Mouse (Mus musculus) hindbrain, embryonic 13.5 days (tissue): ENCODE results near the gene Tmem200b. TPM values are rescaled to one million over a fixed set of nuclear protein-coding genes. Genes with fewer than 3 reads are reported as not detected.

Experiments
- ATAC-seq: fragments of 200-750 bp; cut with Nextera tagmentation; 2 replicates; pipeline ENCODE4 v1.8.0; 2017; ENCODE audit warnings: moderate TSS enrichment; ENCODE audit not compliant: low FRiP score
- H3K27ac ChIP-seq: fragments of 300-500 bp; sonication (generic); 2 replicates; pipeline ENCODE4 v1.5.1; 2015; ENCODE audit warnings: inconsistent platforms, mild to moderate bottlenecking, moderate library complexity
- H3K27me3 ChIP-seq: fragments of 300-500 bp; sonication (generic); 2 replicates; pipeline ENCODE4 v1.6.1; 2015; ENCODE audit warnings: mild to moderate bottlenecking, inconsistent platforms
- H3K36me3 ChIP-seq: fragments of 300-500 bp; sonication (generic); 2 replicates; pipeline ENCODE4 v1.6.1; 2015; ENCODE audit warnings: mild to moderate bottlenecking, inconsistent platforms
- H3K4me1 ChIP-seq: fragments of 300-500 bp; sonication (generic); replicated peaks from 2 replicates; pipeline ENCODE4 v1.6.1; 2015; ENCODE audit warnings: inconsistent platforms
- H3K4me2 ChIP-seq: fragments of 300-500 bp; sonication (generic); 2 replicates; pipeline ENCODE4 v1.6.1; 2015; ENCODE audit warnings: inconsistent platforms, mild to moderate bottlenecking, moderate library complexity
- H3K4me3 ChIP-seq: fragments of 300-500 bp; sonication (generic); 2 replicates; pipeline ENCODE4 v1.5.1; 2015; ENCODE audit warnings: mild to moderate bottlenecking, inconsistent platforms
- H3K9ac ChIP-seq: fragments of 300-500 bp; sonication (generic); 2 replicates; pipeline ENCODE4 v1.6.1; 2015; ENCODE audit warnings: mild to moderate bottlenecking, inconsistent platforms
- H3K9me3 ChIP-seq: fragments of 300-500 bp; sonication (generic); 2 replicates; pipeline ENCODE4 v1.6.1; 2016; ENCODE audit warnings: inconsistent platforms
- WGBS: fragments of 180-500 bp; shearing (Covaris S2); methylation state at CpG from one replicate; pipeline ENCODE4 v1.1.7; 2015; 5-methylcytosine and 5-hydroxymethylcytosine counted together
- polyA plus RNA-seq: library from polyadenylated mRNA; unstranded; fragments of >200 nt; fragmentation: Nextera tagmentation; extraction: Ambion mirVana; gene quantifications from 2 replicates; pipeline ENCODE4 v1.2.1, GENCODE M21; 2015

Tmem200b gene
- polyA plus RNA-seq, 1 experiment from 2014 or later: not detected

DNA sequence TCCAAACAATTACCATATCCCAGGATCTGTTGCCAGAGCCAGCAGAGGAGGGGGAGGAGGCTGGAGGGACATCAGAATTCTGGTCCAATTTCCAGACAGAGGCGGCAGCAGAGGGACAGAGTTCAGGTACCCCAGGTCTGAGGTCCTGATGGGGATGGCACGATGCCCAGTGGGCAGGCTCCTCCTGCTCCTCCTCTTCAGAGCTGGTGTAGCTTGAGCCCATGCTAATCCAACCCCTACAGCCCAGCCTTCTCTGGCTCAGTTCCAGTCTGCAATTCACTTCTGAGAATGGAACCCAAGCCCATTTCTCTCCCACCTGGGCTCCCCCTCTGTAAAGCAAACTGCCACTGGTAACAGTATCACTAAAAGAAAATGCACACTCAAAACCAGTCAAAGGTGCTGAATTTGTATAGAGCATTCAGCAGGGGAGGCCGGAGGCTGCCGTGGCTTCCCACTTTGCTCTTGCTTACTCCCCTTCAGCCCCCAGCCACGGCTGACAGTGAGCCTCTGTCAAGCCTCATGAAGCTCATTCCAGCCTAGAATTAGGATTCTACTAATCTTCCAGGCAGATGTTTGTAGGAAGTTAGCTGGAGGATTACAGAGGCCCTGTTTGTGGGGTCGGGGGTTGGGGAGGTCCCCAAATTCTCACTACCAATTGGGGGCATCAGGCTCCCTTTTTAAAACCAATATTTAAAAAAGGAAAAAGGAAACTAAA, 2.7 kb downstream of the Tmem200b start:
- Histone ChIP-seq H3K27me3 (peaks cover 76% of the 10 kb centered on the region), H3K36me3 (peaks cover 59% of the 10 kb centered on the region)

DNA sequence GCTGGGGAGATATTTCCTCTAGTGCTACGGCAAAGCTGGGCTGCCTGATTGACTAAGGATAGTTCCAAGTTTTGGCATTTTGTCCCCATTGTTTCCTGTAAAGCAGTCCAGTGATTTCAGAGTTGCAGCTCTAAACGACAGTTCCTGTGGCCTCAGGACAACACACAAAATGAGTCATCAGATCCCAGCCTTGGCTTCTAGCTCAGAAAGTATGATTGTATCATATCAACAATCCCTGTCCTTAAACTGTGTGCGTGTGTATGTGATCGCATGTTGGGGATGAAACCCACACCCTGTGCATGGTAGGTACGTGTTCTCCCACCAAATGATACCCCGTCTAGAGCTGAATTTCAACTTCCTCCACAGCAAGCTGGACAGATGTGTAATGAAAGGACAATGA, 7.6 kb downstream of the Tmem200b start:
- peaks cover 9% of the 10 kb centered on the region for H3K4me1 ChIP-seq
- 92% methylated on average over 6 of the region's 6 CpGs for WGBS
- H3K27ac ChIP-seq: no peak overlapping the region
- H3K4me3 ChIP-seq: no peak overlapping the region
- peaks cover 27% of the 10 kb centered on the region for H3K27me3 ChIP-seq
- H3K9me3 ChIP-seq: no peaks in the 10 kb centered on the region
- ATAC-seq: no peak
- H3K4me2 ChIP-seq: no peak overlapping the region
- peaks cover 96% of the 10 kb centered on the region for H3K36me3 ChIP-seq
- no peak overlapping the region for H3K9ac ChIP-seq

More for the DNA sequence above, 2.7 kb downstream of the Tmem200b start:
- Histone ChIP-seq H3K9me3 (no peaks in the 10 kb centered on the region), H3K9ac (no peak overlapping the region), H3K4me3 (no peak overlapping the region), H3K4me1 (peaks cover 42% of the 10 kb centered on the region), H3K27ac (no peak overlapping the region), H3K4me2 (no peak overlapping the region)
- ATAC-seq: no peak
- 62% methylated on average over 6 of the region's 6 CpGs for WGBS

DNA sequence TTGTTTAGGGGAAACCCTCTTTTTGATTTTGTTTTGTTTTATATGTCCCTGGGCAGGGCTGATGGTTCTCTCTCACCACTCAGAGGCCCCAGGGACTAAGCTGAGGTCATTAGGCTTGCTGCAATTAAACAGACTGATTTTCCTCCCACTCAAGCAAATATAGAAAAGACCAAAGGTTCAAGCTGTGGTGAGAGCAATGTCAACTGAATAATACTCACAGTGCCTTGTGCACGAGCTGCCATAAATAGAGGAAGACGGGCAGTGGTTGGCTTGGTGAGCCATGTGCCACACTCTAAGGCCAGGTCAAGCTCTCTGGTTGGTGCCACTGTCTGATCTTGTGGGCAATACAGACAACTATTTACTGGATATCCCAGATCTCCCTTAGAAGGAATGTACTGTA, 17.9 kb downstream of the Tmem200b start:
- H3K9ac ChIP-seq: no peak overlapping the region
- no peaks in the 10 kb centered on the region for H3K9me3 ChIP-seq
- no peak overlapping the region for H3K4me2 ChIP-seq
- H3K36me3 ChIP-seq: peaks cover 44% of the 10 kb centered on the region
- no peak for ATAC-seq
- H3K4me3 ChIP-seq: no peak overlapping the region
- no peaks in the 10 kb centered on the region for H3K4me1 ChIP-seq
- H3K27ac ChIP-seq: no peak overlapping the region
- no peaks in the 10 kb centered on the region for H3K27me3 ChIP-seq
- 75% methylated on average over 2 of the region's 2 CpGs for WGBS

DNA sequence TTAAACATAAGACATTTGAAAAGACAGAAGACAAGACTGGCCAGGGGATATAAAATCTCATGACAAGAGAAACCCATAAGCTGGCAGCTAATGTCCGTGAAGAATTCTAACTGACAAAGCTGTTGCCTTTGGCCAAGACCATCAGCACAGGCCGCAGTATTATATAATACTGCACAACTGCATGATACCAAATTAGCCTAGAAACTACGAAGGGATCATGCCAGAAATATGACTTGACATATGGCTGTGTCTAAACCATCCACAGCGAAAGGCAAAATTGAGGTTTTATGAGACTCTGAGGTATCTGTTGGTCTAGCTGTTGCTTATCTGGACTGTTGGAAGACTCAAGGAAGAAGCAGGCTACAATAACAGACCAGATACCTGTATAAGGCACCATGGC, 19.3 kb downstream of the Tmem200b start:
- Histone ChIP-seq H3K4me2 (no peak overlapping the region), H3K4me3 (no peak overlapping the region), H3K27me3 (no peaks in the 10 kb centered on the region), H3K9me3 (no peaks in the 10 kb centered on the region), H3K27ac (no peak overlapping the region), H3K36me3 (peaks cover 30% of the 10 kb centered on the region), H3K4me1 (no peaks in the 10 kb centered on the region), H3K9ac (no peak overlapping the region)
- WGBS: 96% methylated on average over 4 of the region's 4 CpGs
- no peak for ATAC-seq

DNA sequence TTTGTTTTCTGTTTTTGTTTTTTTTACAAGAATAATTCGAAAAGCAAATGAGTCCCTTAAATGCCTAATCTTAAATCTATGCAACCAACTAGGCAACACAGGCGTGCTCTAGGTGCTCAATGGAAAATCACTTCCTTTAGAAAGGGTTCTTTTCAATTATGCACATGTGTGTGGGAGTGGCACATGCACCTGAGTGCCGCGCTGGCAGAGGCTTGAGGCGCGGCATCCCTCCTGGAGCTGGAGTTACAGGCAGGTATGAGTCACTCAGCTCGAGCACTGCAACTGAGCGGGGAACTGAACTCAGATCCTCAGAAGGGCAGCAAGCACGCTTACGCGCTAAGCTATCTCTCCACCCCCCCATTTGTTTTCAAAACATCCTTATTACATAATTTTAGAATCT, 26.3 kb downstream of the Tmem200b start:
- Histone ChIP-seq H3K36me3 (peaks cover 7% of the 10 kb centered on the region), H3K4me3 (no peak overlapping the region), H3K9me3 (no peaks in the 10 kb centered on the region), H3K27ac (no peak overlapping the region), H3K9ac (no peak overlapping the region), H3K27me3 (no peaks in the 10 kb centered on the region), H3K4me1 (peaks cover 11% of the 10 kb centered on the region), H3K4me2 (no peak overlapping the region)
- ATAC-seq: no peak
- 90% methylated on average over 11 of the region's 11 CpGs for WGBS

DNA sequence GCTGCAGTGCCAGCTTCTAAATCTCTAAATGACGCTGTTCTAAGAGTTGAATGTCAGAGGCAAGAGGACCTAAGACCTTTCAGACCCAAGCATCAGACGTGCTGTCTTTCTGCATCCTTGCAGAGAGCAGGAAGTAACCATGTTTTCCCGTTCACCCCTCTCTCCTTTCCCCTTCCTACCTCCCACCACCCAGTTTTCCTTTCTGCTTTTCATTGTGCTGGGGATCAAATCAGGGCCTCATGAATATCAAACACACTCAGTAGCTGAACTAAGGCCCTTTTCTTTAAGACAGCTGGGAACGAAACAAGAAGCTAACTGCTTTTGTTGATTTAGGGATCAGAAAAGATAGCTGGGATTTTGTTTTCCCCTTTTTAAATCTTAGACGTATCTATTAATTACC, 28.3 kb downstream of the Tmem200b start:
- Histone ChIP-seq H3K36me3 (peaks cover 15% of the 10 kb centered on the region), H3K27ac (no peak overlapping the region), H3K27me3 (no peaks in the 10 kb centered on the region), H3K4me3 (no peak overlapping the region), H3K9ac (no peak overlapping the region), H3K4me2 (no peak overlapping the region), H3K9me3 (no peaks in the 10 kb centered on the region), H3K4me1 (peaks cover 11% of the 10 kb centered on the region)
- WGBS: 21% methylated on average over 5 of the region's 5 CpGs
- ATAC-seq: no peak

DNA sequence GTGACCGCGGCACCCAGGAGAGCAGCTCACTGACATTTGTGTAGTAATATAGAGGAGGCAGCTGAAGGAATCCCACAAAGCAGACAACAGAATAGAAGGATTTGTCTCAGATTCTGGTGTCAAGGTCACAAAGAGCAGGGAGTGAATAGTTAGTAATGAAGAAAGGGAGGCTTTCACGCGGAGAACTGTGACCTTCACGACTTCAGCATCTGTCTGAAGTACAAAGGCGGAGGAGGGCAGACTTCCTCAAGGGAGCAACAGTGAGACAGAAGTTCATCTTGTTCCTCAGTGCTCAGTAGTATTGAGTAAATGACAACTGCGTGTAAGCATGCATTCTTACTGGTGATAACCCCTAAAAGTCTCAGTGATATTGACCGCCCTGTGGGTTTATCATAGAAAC, 29.1 kb downstream of the Tmem200b start:
- no peaks in the 10 kb centered on the region for H3K27me3 ChIP-seq
- no peak for ATAC-seq

DNA sequence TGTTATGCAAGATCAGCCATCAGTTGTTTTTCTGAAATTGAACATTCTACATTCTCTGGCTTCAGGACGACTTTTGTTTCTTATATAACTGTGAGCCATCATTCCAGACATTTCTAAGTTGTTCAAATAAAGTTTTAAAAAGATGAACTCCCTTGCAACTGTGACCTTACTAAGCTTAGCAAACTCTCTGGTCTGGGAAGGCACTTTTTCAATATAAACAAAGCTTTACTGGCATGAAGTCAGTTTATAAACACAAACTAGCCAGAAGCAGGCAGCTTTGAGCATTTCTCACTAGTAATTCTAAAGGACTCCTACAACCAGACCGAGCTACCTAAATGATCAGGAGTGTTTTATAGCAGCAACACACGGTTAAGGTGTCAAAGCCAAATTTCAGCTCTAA, 35.6 kb downstream of the Tmem200b start:
- H3K27ac ChIP-seq: no peak overlapping the region

More for the DNA sequence above, 29.1 kb downstream of the Tmem200b start:
- H3K27ac ChIP-seq: no peak overlapping the region
- WGBS: 33% methylated on average over 8 of the region's 8 CpGs
- H3K4me1 ChIP-seq: peaks cover 11% of the 10 kb centered on the region
- no peak overlapping the region for H3K4me2 ChIP-seq
- no peak overlapping the region for H3K4me3 ChIP-seq
- H3K9me3 ChIP-seq: no peaks in the 10 kb centered on the region
- no peak overlapping the region for H3K9ac ChIP-seq
- H3K36me3 ChIP-seq: peaks cover 21% of the 10 kb centered on the region

DNA sequence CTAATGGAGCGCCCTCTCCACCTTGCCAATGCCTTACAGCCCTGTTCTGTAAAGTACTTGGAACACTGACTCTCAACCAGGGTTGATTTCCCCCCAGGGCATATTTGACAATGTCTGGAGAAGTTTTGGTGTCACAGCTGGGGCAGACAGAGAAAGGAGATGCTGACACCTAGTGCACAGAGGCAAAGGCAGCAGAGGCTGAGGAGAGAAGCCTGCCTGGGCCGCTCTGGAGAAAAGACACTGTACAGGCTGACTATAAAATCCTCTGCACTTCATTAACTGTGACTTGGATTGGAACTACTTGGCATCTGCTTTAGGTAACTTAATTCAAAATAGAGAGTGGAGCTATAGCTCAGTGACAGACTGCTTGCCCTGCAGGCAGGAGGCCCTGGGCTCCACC, 47.3 kb downstream of the Tmem200b start:
- no peak for ATAC-seq
- Histone ChIP-seq H3K9ac (no peak overlapping the region), H3K27ac (no peak overlapping the region), H3K4me1 (no peaks in the 10 kb centered on the region), H3K4me3 (no peak overlapping the region), H3K36me3 (peaks cover 58% of the 10 kb centered on the region), H3K27me3 (no peaks in the 10 kb centered on the region), H3K9me3 (no peaks in the 10 kb centered on the region), H3K4me2 (no peak overlapping the region)
- 85% methylated on average over 2 of the region's 2 CpGs for WGBS

More for the DNA sequence above, 35.6 kb downstream of the Tmem200b start:
- Histone ChIP-seq H3K9ac (no peak overlapping the region), H3K27me3 (no peaks in the 10 kb centered on the region), H3K4me1 (no peaks in the 10 kb centered on the region), H3K36me3 (peaks cover 44% of the 10 kb centered on the region), H3K9me3 (no peaks in the 10 kb centered on the region), H3K4me3 (no peak overlapping the region), H3K4me2 (no peak overlapping the region)
- ATAC-seq: no peak
- WGBS: 87% methylated on average over 3 of the region's 3 CpGs

DNA sequence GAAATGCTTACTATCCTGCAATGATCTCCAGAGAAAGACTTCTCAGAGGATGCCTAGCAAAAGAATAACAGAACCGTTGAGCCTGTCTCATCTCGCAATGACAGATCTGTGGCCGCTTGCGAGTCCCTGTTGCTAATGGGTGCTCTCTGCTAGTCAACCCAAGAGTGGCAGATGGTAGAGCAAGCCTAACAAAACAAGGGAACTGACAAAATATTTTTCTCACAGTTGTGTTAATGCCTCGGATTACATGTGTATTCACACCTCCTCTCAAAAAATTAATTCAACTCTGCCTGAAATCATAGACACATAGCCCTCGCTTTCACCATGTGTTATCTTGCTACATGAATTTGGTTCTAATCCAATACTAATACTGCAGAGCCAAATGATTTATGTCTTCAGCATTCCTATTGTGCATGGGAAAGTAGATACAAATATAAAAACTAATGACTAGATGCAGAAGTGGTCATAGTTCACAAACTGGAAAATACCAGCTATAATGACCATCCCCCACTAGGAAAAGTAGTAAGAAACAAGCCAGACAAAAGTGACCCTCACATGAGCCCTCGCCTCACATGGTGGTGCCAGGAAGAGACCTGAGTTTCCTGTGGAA, 48.8 kb downstream of the Tmem200b start:
- H3K9ac ChIP-seq: no peak overlapping the region
- H3K9me3 ChIP-seq: no peaks in the 10 kb centered on the region
- H3K36me3 ChIP-seq: peaks cover 63% of the 10 kb centered on the region
- H3K27ac ChIP-seq: no peak overlapping the region
- ATAC-seq: no peak
- no peak overlapping the region for H3K4me3 ChIP-seq
- no peaks in the 10 kb centered on the region for H3K4me1 ChIP-seq
- H3K4me2 ChIP-seq: no peak overlapping the region
- 90% methylated on average over 7 of the region's 7 CpGs for WGBS
- no peaks in the 10 kb centered on the region for H3K27me3 ChIP-seq

Other genes starting within 250 kb of the Tmem200b start
- gene Ptpru, start 83.5 kb upstream of the Tmem200b start, polyA plus RNA-seq: 13.2 and 18.6 TPM in 2 replicates
- gene Mecr, start 78.3 kb upstream of the Tmem200b start, polyA plus RNA-seq: 36.9 and 38.5 TPM in 2 replicates
- gene Srsf4, start 48.2 kb upstream of the Tmem200b start, polyA plus RNA-seq: 115 and 119 TPM in 2 replicates
- gene Gm10300, start 152.9 kb downstream of the Tmem200b start, polyA plus RNA-seq: not detected in 2 replicates
- gene Epb41, start 153.6 kb downstream of the Tmem200b start, polyA plus RNA-seq: 94.7 and 95.1 TPM in 2 replicates
- gene Oprd1, start 222.7 kb downstream of the Tmem200b start, polyA plus RNA-seq: 0.44 and 0.48 TPM in 2 replicates